Mouse (Mus musculus): ENCODE data around the gene Sf3b5. TPM values are rescaled to one million over a fixed set of nuclear protein-coding genes. Genes with fewer than 3 reads are reported as not detected.

Sf3b5 gene
- total and polyA plus RNA-seq, 2 experiments = 7.7 to 22.0 TPM

GRCm38 (mm10) chr10:13047816-13048215 is 42.7 kb downstream of the Sf3b5 start:
- Histone ChIP-seq H3K4me3 (ENCODE audit: insufficient read depth, low read depth, low read length) (no peak overlapping the region), H3K4me1 (ENCODE audit: control insufficient read depth, insufficient read depth, low read length) (no peaks in the 10 kb centered on the region), H3K27ac (replicated peaks; ENCODE audit: insufficient read depth, low read depth, low read length) (no peak overlapping the region), H3K79me2 (ENCODE audit: control insufficient read depth, insufficient read depth, low read length) (no peaks in the 10 kb centered on the region), H3K27me3 (ENCODE audit: control insufficient read depth, insufficient read depth, low read length) (no peaks in the 10 kb centered on the region), H3K36me3 (ENCODE audit: control insufficient read depth, insufficient read depth, low read length) (no peaks in the 10 kb centered on the region), H3K9ac (ENCODE audit: low read depth, low read length) (no peak overlapping the region)
- no peak for DNase-seq (ENCODE audit: extremely low read depth, low read depth, low spot score)
- 23% methylated on average over 4 of the region's 4 CpGs for WGBS
- TF ChIP-seq CTCF (IDR thresholded peaks at IDR 0.05; ENCODE audit: low read depth, low read length) (no peak), POLR2A (IDR thresholded peaks at IDR 0.05; ENCODE audit: extremely low read depth, insufficient read depth, low read length) (no peak)

GRCm38 (mm10) chr10:13056863-13057381 is 51.8 kb downstream of the Sf3b5 start:
- H3K36me3 ChIP-seq (ENCODE audit: control insufficient read depth, insufficient read depth, low read length) = no peaks in the 10 kb centered on the region
- no peak overlapping the region for H3K27ac ChIP-seq (replicated peaks; ENCODE audit: insufficient read depth, low read depth, low read length)
- TF ChIP-seq POLR2A (IDR thresholded peaks at IDR 0.05; ENCODE audit: extremely low read depth, insufficient read depth, low read length) = no peak
- no peak for TF ChIP-seq CTCF (IDR thresholded peaks at IDR 0.05; ENCODE audit: low read depth, low read length)
- no peak for DNase-seq (ENCODE audit: extremely low read depth, low read depth, low spot score)
- H3K9ac ChIP-seq (ENCODE audit: low read depth, low read length) = no peak overlapping the region
- WGBS = 83% methylated on average over 6 of the region's 6 CpGs
- H3K4me3 ChIP-seq (ENCODE audit: insufficient read depth, low read depth, low read length) = no peak overlapping the region
- 0 out of 2 replicates have a peak, but pooled peaks cover 4% of the 10 kb centered on the region for H3K27me3 ChIP-seq (ENCODE audit: control insufficient read depth, insufficient read depth, low read length)
- H3K79me2 ChIP-seq (ENCODE audit: control insufficient read depth, insufficient read depth, low read length) = no peaks in the 10 kb centered on the region
- H3K4me1 ChIP-seq (ENCODE audit: control insufficient read depth, insufficient read depth, low read length) = no peaks in the 10 kb centered on the region

Other genes with a start within 250 kb of the Sf3b5 start
- 25.7 and 27.9 TPM in 2 replicates for gene Utrn, start 136.0 kb upstream of the Sf3b5 start, total RNA-seq (2014; rRNA removed)
- 5.4 and 5.9 TPM in 2 replicates for gene Utrn, start 136.0 kb upstream of the Sf3b5 start, polyA plus RNA-seq (2012; rRNA removed)
- 0.94 and 1.5 TPM in 2 replicates for gene Stx11, start 41.0 kb upstream of the Sf3b5 start, total RNA-seq (2014; rRNA removed)
- 0.18 and 0.65 TPM in 2 replicates for gene Stx11, start 41.0 kb upstream of the Sf3b5 start, polyA plus RNA-seq (2012; rRNA removed)
- 0.55 and 2.8 TPM in 2 replicates for gene Plagl1, start 55.2 kb downstream of the Sf3b5 start, total RNA-seq (2014; rRNA removed)
- 0.50 and 1.1 TPM in 2 replicates for gene Plagl1, start 55.2 kb downstream of the Sf3b5 start, polyA plus RNA-seq (2012; rRNA removed)
- not detected in 2 replicates for gene Zc2hc1b, start 172.7 kb downstream of the Sf3b5 start, total RNA-seq (2014; rRNA removed)
- gene Zc2hc1b, start 172.7 kb downstream of the Sf3b5 start, polyA plus RNA-seq (2012; rRNA removed) = not detected in 2 replicates
- gene Ltv1, start 187.8 kb downstream of the Sf3b5 start, total RNA-seq (2014; rRNA removed) = 6.9 and 8.4 TPM in 2 replicates
- 6.3 and 7.6 TPM in 2 replicates for gene Ltv1, start 187.8 kb downstream of the Sf3b5 start, polyA plus RNA-seq (2012; rRNA removed)

Measured in liver, adult 2 months (tissue).